Mouse (Mus musculus) adrenal gland, postnatal 0 days (tissue): ENCODE results near the gene Cttnbp2nl. TPM values are rescaled to one million over a fixed set of nuclear protein-coding genes. Genes with fewer than 3 reads are reported as not detected.

Experiments
- polyA plus RNA-seq: library from polyadenylated mRNA; unstranded; fragments of >200 nt; fragmentation: Nextera tagmentation; extraction: Ambion mirVana; gene quantifications from 2 replicates; pipeline ENCODE4 v1.2.1, GENCODE M21; 2015

The Cttnbp2nl gene
- 10.9 and 11.5 TPM in 2 replicates for polyA plus RNA-seq

GRCm38 (mm10) chr3:105052937-105053697 lies at the start of gene Cttnbp2nl:
TSS of gene Cttnbp2nl (minus strand) at chr3:105053146.

GRCm38 (mm10) chr3:105066544-105066943 lies 13.6 kb upstream of the Cttnbp2nl start, which contains the start of gene 4930564D02Rik:
TSS of gene 4930564D02Rik (plus strand) at chr3:105066844.

GRCm38 (mm10) chr3:104961066-104962059 lies 91.6 kb downstream of the Cttnbp2nl start, which contains the start of gene Wnt2b:
TSS of gene Wnt2b (minus strand) at chr3:104961921.

Other genes with a start within 250 kb of the Cttnbp2nl start
- 30.3 and 45.5 TPM in 2 replicates for gene Mov10, start 234.6 kb downstream of the Cttnbp2nl start, polyA plus RNA-seq
- 26.1 and 34.7 TPM in 2 replicates for gene St7l, start 189.1 kb downstream of the Cttnbp2nl start, polyA plus RNA-seq
- 99.2 and 116 TPM in 2 replicates for gene Capza1, start 188.6 kb downstream of the Cttnbp2nl start, polyA plus RNA-seq
- 4.5 and 12.5 TPM in 2 replicates for gene Wnt2b, start 91.2 kb downstream of the Cttnbp2nl start, polyA plus RNA-seq
- gene 4930564D02Rik, start 13.7 kb upstream of the Cttnbp2nl start, polyA plus RNA-seq: not detected in 2 replicates